Comparison of ENCODE assay signal across 7 mouse cellular contexts in the genomic region with DNA sequence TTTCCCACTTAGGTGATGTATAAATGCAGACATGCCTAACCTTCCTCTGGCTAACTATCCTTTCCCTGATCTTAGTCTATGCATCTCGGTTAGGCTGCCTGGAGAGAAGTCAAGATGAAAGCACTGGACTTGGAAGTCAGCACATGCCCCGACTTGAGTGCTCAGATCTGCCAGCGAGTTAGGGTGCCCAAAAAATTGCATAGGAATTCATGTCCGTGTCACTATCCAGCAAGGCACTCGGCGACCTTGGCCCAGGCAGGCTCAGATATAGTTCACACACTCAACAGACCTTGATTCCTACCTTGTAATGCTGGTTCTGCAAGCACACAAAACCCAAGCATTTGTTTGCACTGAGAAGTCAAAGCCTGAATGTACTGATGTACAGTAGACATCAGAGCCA.
"Had no signal": no experiment of that assay in that cellular context is flagged by ENCODE, and none has a peak within 500 bp of the region (broad histone marks: within the 10 kb centered on the region; RNA-seq: fewer than 3 reads in every experiment).

No protein-coding gene starts in this region.

- DNase-seq: kidney, adult 2 months; kidney, postnatal 14 days; left cerebral cortex, postnatal 4 days; lung, adult 18-20 months; lung, postnatal 36 days; thymus, adult 2 months; thymus, postnatal 25 days had no signal
